Mouse (Mus musculus): Measurements from ENCODE around the gene Sds.

The Sds gene

DNA sequence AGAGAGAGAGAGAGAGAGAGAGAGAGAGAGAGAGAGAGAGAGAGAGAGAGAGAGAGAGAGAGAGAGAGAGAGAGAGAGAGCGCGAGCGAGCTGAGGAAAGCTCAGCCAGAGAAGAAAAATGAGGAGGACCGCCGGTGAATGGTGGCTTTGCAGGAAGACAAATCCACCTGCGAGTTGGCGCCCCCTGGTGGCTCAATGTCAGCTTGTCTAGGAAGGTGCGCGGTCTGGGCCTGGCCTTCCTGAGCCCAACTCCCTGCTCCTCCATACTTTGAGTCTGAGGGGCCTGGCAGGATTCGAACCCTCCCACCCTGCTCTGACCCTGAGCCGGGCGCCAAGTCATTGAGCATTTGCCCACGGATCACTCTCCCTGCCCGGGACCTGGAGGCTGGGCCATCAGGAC, 35.6 kb upstream of the Sds start:
- DNase-seq (ENCODE audit: low spot score in 2 of 2): peak; percentile 60 to 74

- no peak for DNase-seq (ENCODE audit: low spot score in 2 of 2)
Observed at GRCm38 (mm10) chr5:120447305-120447704, 29.0 kb upstream of the Sds start.

DNA sequence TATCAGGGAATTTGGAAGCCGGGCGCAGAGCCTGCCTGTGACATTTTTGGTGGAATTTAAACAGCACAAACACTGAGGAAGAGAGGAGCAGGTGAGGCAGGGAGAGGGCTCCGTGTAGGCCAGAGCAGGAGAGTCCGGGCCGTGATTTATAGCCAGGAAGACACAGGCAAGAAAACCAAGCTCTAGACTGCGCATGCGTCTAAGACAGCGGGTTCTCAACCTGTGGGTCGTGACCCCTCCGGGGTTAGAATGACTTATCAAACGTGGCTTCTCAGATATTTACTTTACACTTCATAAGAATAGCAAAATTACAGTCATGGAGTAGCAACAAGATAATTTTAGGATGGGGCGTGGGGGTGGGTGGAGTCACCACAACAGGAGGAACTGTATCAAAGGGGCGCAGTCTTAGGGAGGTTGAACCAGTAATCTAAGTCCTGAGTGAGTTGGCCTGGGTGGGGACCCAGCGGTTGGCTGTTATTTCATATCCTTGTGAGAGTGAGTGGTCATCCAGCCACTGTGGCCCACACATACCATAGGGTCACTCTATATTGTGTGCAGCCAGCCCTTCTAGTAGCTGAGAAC, 21.5 kb upstream of the Sds start:
- no peak for DNase-seq (ENCODE audit: low spot score in 2 of 2)

GRCm38 (mm10) chr5:120456253-120456652, 20.1 kb upstream of the Sds start:
- DNase-seq (ENCODE audit: low spot score in 2 of 2): no peak

DNA sequence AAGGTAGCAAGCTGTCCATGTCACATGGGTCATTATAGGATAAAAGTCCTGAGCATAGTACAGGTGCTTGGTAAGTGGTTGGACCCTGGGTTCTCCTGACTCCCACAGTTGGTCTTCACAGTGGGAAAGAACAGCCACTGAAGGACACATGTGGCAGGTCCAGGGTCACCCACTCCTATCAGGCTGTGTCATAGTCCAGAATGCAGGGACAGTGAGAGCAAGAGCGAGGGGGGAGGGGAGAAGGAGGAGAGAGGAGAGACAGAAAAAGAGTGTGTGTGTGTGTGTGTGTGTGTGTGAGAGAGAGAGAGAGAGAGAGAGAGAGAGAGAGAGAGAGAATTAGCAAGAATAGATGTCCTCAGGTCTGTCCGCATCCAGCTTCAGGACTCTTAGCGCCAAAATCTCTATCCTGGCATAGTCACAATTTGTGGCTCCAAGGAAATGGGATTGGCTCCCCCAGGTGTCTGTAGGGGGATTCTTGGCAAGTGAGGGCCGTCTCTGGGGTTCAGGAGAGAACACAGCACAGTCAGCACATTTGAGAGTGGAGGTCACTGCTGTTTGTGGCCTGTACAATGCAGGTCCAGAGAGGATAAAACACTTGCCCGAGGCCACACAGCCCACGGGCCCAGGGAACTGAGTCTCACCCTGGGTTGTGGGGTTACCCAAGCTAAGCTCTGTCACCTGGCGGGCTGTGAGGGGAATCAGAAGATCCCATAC, 19.3 kb upstream of the Sds start:
- no peak for DNase-seq (ENCODE audit: low spot score in 2 of 2)

DNA sequence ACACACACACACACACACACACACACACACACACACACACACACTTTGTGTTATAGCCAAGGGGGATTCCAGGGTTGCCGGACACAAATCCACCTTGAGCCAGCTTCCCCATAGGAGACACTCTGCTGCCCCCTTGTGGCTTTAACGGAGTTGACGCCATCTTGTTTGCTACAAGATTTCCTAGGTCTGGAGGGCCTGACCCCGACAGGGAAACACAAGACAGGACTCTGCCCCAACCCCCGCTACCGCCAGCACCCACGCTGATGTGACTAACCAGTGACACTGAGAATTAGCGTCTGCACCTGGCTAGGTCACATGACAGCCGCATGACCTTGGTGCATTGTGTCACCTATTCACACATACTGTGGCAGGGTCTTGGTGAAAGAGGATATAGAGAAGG, 18.7 kb upstream of the Sds start:
- peak; percentile 25 to 60 for DNase-seq (ENCODE audit: low spot score in 2 of 2)

GRCm38 (mm10) chr5:120459133-120459532, 17.2 kb upstream of the Sds start:
- DNase-seq (ENCODE audit: low spot score in 2 of 2): no peak

DNA sequence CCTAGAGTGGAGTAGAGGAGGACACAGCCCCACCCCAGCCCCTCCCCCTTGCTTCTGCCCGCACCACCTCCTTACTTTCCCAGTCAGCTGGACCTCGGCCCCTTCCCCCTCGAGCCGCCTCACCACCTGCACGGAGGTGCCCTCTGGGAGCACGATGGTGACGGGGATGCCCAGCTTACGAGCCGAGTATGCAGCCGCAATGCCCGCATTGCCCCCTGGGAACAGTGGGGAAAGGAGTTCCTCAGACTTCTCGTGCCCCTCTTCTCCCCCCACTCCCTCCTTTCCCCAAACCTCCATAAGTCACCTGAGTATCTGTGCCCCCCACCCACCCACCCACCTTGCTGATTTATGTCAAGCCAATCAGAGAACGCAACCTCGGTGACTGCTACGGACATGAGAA, 14.4 kb upstream of the Sds start:
- no peak for DNase-seq (ENCODE audit: low spot score in 2 of 2)

DNA sequence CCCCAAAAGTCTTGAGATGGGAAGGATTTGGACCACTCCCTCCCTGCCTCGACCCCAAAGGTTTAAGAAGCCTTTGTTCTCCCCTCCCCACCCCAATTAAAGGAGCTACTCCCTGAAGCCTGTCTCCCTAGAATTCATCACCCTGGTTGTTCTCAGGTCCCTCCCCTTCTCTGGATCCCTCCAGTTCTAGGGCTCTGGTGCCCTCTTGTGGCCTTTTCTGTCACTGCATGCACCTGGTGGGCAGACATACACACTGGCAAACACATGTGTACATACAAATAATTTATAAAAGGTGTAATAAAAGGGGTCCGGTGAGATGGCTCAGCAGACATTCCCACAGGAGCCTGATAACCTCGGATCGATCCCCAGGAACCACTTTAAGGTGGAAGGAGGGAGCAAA, 12.0 kb upstream of the Sds start:
- DNase-seq (ENCODE audit: low spot score in 2 of 2): peak in 1 of 2 experiments; percentile 24

DNA sequence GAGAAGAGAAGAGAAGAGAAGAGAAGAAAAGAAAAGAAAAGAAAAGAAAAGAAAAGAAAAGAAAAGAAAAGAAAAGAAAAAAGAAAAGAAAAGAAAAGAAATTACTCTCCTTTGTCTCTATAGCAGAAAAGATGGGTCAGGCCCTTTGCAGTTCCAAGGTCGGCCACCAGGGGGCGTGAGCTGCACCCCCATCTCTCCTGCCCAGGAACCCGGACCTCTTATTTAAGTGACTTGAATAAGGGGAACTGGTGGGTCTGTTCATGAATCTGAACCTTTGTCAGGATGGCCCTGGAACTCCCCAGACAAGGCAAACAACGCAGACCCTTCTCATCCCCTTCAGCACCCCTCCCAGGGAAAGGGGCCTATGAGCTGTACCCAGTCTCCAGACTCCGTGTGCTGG, 11.3 kb upstream of the Sds start:
- DNase-seq (ENCODE audit: low spot score in 2 of 2): peak; percentile 33 to 61

- peak; percentile 44 to 48 for DNase-seq (ENCODE audit: low spot score in 2 of 2)
Observed at GRCm38 (mm10) chr5:120465860-120466259, 10.5 kb upstream of the Sds start.

- no peak for DNase-seq (ENCODE audit: low spot score in 2 of 2)
Observed at GRCm38 (mm10) chr5:120467026-120467425, 9.3 kb upstream of the Sds start.

GRCm38 (mm10) chr5:120468336-120468735, 8.0 kb upstream of the Sds start:
- no peak for DNase-seq (ENCODE audit: low spot score in 2 of 2)

DNA sequence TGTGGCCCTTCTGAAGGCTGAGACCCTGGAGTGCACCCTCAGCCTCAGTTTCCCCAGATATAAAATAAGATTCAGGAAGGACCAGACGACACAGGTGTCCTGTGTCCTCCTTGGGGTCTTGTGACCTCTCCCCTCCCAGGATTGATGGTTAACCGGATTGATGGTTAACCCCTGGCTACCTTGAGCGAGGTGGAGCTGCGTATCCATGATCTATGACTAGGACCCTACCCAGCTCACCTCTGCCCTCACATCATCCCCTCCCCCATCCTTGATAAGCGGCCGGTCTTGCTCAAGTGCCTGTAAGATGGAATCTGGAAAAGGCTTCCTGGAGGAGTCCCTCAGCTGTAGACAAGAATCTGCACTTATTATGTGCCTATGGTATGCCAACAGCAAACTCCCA, 7.5 kb upstream of the Sds start:
- no peak for DNase-seq (ENCODE audit: low spot score in 2 of 2)

GRCm38 (mm10) chr5:120471538-120471937, 4.8 kb upstream of the Sds start:
- no peak for DNase-seq (ENCODE audit: low spot score in 2 of 2)

GRCm38 (mm10) chr5:120472770-120473169, 3.6 kb upstream of the Sds start, which contains the start of gene Sdsl:
Gene Sdsl, minus strand, starts transcription at chr5:120472810.
- DNase-seq (ENCODE audit: low spot score in 2 of 2): no peak

- DNase-seq (ENCODE audit: low spot score in 2 of 2): no peak
Observed at GRCm38 (mm10) chr5:120473361-120473760, 3.0 kb upstream of the Sds start.

DNA sequence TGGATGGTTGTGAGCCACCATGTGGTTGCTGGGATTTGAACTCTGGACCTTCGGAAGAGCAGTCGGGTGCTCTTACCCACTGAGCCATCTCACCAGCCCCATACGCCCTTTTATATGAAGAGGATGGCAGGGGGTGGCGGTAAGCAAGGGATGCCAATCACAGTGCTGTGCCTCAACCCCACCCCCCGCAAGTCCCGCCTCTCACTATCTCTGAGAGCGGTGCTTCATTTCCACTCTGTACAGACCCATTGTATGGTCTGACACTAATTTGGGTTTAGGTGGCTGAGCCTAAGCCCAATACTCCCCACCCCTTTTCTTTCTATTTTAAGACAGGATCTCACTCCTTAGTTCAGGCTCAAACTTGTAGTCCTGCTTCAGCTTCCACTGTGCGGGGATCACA, 465 bp upstream of the Sds start:
- DNase-seq (ENCODE audit: low spot score in 2 of 2): no peak

DNA sequence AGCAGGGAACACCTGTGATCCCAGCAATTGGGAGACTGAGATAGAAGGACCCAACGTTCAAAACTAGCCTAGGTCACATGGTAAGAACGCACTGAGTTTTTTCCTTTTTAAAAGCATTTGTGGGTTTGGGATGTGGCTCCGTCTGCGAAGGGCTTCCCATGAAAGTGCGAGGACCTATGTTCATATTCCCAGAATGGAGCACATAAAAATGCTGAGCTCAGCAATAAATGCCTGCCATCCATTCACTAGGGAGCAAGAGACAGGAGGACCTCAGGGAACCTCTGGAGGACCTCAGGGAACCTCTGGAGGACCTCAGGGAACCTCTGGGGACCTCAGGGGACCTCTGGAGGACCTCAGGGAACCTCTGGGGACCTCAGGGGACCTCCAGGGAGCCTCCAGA, 1.7 kb downstream of the Sds start:
- DNase-seq (ENCODE audit: low spot score in 2 of 2): no peak

GRCm38 (mm10) chr5:120479538-120479937, 3.2 kb downstream of the Sds start:
- DNase-seq (ENCODE audit: low spot score in 2 of 2): no peak

- no peak for DNase-seq (ENCODE audit: low spot score in 2 of 2)
Observed at GRCm38 (mm10) chr5:120481205-120481604, 4.9 kb downstream of the Sds start.

DNA sequence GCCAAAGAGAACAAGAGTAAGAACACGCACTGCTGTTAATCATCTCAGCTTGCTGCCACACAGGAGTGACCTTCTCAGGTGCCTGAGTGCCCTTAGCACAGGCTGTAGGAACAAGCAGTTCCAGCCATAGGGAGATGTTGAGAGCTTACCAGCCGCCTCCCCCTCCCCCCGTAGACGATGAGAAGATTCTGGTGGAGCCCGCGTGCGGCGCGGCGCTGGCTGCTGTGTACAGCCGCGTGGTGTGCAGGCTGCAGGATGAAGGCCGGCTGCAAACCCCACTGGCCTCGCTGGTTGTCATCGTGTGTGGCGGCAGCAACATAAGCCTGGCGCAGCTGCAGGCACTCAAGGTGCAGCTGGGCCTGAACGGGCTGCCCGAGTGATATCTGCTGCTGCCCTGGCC, 7.1 kb downstream of the Sds start:
- no peak for DNase-seq (ENCODE audit: low spot score in 2 of 2)

DNA sequence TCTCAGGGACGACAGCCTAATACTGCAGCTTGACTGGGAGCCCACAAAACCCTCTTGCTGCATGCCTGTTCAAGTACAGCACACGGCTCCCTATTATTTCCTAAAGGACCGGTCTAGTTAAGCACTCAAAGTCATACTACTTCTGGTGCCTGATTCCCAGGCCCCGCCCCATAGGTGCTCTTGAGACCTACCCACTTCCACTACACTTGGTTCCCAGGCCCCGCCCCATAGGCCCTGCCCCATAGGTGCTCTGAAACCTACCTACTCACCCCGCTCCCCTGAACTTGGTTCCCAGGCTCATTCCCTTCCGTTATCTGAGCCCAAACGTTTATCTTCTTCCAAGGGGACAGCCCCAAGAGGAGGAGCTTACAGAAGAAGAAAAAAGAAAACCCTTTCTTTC, 11.5 kb downstream of the Sds start:
- no peak for DNase-seq (ENCODE audit: low spot score in 2 of 2)

DNA sequence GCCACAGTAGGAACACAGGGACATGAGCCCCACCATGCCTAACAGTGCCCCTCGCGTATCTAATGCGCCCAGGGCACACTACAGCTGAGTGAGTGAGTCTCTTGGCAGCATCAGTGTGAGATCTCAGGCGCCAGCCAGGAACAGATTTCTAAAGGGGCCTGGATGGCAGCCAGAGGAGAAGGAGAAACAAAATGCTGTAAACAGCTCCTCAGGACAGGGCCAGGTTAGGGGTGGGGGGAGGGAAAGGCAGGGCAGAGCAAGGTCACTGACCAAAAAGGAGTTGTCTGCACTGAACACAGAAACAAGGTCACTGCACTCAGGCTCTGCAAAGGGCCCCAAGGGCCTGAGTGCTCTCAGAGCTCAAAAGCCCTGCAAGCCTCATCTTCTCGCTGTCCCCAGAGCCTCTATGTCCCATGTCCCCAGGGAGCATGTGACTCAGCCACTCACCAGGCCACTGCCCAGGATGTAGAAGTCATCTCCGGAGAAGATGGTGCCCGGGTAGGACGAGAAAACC, 14.4 kb downstream of the Sds start:
- DNase-seq (ENCODE audit: low spot score in 2 of 2): no peak
